Mouse (Mus musculus): ENCODE measurements around the gene Klhdc4.

Klhdc4 gene

GRCm38 (mm10) chr8:121850018-121850417 is 20.6 kb upstream of the Klhdc4 start:
- CTCF ChIA-PET: interaction anchor here (0.5 to 2.9 kb wide), 3 partner anchors 57 to 75 kb away, joined by 3 to 26 read pairs (median 3); partner anchors contain the start of gene Slc7a5

GRCm38 (mm10) chr8:121849303-121849702 is 19.9 kb upstream of the Klhdc4 start:
- CTCF ChIA-PET: interaction anchor here (0.7 to 2.9 kb wide), 2 partner anchors 60 to 127 kb away, joined by 4 to 26 read pairs; no protein-coding TSS in a partner anchor

GRCm38 (mm10) chr8:121848495-121848894 is 19.1 kb upstream of the Klhdc4 start:
- CTCF ChIA-PET: interaction anchor here (0.7 kb wide), 1 partner anchor 127 kb away, joined by 4 read pairs; no protein-coding TSS in a partner anchor

GRCm38 (mm10) chr8:121847987-121848386 is 18.6 kb upstream of the Klhdc4 start:
- CTCF ChIA-PET: no interaction called here

GRCm38 (mm10) chr8:121847261-121847822 is 18.0 kb upstream of the Klhdc4 start:
- CTCF ChIA-PET: interaction anchor here (0.6 kb wide), 1 partner anchor 747 kb away, joined by 3 read pairs; no protein-coding TSS in a partner anchor

DNA sequence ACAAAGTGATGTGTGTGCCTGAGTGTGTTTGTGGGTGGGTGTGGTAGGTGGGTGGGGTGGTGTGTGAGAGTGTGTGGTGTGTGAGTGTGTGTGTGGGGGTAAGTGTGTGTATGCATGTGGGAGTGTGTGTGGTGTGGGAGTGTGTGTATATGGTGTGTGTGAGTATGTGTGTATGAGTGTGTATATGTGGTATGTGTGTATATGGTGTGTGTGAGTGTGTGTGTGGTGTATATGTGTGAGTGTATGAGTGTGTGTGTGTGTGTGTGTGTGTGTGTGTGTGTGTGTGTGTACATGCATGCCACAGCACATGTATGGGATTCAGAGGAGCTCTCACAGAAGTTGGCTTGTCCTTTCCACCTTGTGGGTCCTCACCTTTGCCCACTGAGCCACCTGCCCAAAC is 17.4 kb upstream of the Klhdc4 start:
- CTCF ChIA-PET: interaction anchor here (0.6 kb wide), 2 partner anchors 64 to 747 kb away, joined by 3 to 4 read pairs; no protein-coding TSS in a partner anchor

- CTCF ChIA-PET: no interaction called here
Observed at GRCm38 (mm10) chr8:121844765-121845164, 15.4 kb upstream of the Klhdc4 start.

DNA sequence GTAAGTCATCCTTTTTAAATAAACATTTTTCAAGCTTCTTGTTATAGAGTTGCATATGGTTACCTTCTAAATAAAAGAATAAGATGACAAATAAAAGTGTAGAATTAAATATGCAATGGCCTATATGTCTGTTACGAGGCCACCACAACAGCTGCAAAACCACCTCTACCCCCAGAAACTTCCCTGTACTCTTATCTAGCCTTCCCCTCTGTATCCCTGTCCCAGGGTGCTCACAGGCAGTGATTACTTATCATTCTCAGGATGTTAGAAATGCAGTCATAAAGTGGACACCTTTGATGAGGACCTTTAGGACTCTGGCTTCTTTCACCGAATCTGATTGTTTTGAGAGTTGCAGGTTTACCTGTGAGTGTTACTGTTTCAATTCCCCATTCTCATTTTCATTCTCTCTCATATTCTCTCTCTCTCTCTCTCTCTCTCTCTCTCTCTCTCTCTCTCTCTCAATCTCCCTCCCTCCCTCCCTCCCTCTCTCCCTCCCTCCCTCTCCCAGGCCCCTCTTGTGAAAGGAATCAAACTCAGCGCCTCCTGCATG is 13.9 kb upstream of the Klhdc4 start:
- CTCF ChIA-PET: interaction anchor here (0.6 kb wide), 1 partner anchor 63 kb away, joined by 3 read pairs; no protein-coding TSS in a partner anchor

GRCm38 (mm10) chr8:121842064-121842955 is 12.9 kb upstream of the Klhdc4 start:
- CTCF ChIA-PET: no interaction called here

DNA sequence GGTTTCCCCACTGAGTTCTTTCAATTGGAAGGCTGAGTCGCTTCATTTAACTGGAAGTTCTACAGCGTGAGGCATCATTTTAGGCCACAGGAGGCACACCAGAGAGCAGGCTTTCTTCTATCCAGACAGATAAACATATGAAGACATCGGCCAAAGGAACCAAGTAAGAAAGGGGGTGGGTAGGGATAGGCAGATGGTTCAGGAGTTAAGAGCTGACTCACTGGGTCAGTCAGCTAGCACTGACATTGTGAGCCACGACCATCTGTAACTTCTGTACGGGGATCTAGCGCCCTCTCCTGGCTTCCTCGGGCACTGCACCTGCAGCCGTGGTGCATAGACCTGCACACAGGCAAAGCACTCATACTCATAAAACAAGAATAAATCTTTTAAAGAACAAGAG is 11.9 kb upstream of the Klhdc4 start:
- CTCF ChIA-PET: no interaction called here

- CTCF ChIA-PET: interaction anchor here (0.7 kb wide), 1 partner anchor 136 kb away, joined by 5 read pairs; no protein-coding TSS in a partner anchor
Observed at GRCm38 (mm10) chr8:121832503-121832902, 3.1 kb upstream of the Klhdc4 start.

DNA sequence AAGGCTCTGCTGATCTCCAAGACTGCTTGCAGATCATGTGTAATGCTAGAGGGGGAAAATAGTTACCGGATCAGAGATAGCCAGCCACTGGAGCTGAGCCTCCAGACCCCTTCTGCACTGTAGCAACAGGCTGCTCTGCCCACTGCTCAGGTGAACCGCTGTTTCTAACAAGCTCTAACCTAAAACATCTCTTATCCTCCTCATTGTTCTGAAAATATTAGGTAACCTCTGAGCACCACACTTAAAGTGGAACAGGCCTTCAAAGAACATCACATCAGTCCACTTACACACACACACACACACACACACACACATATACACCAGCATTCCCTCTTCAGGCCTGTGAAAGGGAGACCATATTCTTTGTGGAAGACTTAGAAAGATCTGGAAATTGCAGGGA is 2.7 kb upstream of the Klhdc4 start:
- CTCF ChIA-PET: interaction anchor here (0.7 kb wide), 1 partner anchor 136 kb away, joined by 5 read pairs; no protein-coding TSS in a partner anchor

DNA sequence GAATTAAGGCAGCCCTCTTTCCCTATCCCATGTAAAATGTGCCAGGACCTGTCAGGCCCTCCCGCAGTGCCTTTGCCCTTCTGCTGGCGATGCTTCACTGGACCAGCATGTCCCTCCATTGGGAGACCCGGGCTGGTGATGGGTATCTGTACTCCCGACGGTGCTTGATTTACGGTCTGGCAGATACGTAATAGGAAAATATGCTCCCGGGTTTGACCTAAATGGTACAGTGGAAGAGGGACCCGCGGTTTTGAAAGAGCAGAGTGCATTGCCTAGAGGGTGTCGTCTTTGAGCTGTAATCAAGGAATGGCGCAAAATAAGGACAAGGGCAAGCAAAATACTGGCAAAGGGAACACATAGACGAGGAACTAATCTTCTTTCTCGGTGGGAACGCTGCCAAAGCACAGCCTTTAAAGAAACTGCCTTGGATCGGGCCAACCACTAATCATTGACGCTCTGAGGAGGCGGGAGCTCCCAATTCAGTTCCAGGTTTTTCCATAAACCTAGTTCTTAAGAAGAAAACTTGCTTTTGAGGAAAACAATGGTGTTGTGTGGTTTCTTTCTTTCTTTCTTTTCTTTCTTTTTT is 501 bp upstream of the Klhdc4 start:
- CTCF ChIA-PET: no interaction called here

DNA sequence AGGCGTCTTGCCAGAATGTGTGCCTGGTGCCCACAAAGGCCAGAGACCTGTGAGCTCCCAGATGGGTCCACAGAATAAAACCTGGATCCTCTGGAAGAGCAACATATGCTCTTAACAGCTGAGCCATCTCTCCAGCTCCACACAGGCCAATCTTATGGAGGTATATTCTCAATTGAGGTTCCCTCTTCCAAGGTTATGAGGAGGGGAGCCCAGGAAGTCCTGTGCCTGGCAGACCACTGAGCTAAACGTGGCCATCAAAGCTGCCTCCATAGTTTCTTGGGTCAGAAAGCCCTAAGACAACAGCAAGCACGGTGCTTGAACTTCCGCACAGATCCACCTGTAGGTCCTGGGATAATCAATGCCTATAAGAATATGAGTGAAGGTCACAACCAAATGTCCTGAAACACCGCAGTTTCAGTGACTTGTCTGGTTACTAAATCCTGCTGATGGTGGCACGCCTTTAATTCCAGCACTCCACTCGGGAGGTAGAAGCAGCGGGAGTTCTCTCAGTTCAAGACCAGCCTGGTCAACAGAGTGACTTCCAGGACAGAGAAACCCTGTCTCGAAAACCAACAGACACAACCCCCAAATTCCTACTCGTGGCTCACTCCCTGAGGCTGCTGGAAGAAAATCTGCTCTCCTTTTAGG is 869 bp downstream of the Klhdc4 start:
- CTCF ChIA-PET: no interaction called here

DNA sequence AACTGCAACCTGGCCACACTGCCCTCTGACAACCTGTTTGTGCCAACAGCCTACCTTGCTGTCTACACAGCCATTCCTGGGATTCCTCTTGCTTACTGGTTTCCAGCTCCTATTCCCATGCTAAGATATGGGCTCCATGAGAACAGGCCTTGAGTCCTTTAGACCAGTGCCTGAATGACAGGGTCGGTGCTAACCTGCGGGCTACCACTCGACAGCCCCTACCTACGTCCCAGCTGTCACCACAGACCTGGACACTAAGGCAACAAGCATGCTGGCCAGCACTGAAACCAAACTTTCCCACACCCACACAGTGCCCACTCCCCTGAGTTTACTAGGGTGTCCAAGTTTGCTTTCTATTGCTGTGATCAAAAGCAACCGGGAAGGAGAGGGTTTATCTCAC is 1.6 kb downstream of the Klhdc4 start:
- CTCF ChIA-PET: no interaction called here

DNA sequence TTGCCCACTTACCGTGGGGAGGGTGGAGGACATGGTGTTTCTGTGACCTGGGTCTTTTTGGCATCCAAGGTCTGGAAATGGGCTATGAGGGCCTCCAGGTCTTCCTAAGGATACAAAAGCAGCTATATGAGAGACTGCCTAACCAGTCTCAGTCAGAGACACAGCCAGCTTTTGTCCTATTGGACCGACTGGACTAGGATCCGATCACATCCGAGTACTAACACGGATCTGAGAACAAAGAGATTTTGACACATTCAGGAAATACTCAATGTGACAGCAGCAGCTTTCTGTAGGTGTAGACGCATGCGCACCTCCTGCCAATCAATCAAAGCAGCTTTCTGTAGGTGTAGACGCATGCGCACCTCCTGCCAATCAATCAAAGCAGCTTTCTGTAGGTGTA is 7.6 kb downstream of the Klhdc4 start:
- CTCF ChIA-PET: no interaction called here

GRCm38 (mm10) chr8:121821320-121821719 is 8.0 kb downstream of the Klhdc4 start:
- CTCF ChIA-PET: no interaction called here

DNA sequence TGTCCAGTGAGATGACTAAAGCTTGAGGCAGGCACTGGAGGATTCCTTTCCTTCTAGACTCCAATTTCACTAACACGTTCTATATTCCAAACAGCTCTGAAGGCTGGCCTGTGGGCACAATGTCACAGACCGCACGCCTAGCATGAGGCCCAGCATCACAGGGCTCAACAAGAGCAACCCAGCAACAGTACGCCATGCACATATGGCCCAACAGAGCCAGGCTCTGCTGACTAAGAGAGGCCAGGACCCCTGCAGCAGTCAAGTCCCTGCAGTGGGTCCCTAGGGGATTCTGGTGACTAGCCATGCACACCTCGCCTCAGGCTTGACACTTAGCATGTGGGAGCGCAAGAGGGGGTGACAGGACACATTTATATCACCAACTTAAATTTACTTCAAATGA is 8.5 kb downstream of the Klhdc4 start:
- CTCF ChIA-PET: no interaction called here

DNA sequence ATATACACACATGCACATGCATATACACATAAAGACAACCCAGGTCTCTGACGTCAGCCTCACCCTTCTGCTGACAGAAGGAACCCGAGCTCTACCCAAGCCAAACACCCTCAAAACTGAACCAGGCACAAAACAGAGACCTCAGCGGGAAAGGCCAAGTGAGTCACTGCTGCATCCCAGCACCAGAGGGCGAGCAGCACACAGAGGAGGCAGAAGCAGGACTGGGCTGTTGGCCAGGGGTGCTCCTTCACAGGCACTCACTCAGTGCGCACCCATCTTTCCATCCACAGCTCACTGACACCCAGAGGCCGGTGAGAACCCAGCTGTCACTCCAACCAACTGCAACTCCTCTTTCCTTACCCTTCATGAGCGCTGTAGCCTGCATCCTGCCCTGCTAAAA is 11.1 kb downstream of the Klhdc4 start:
- CTCF ChIA-PET: no interaction called here

DNA sequence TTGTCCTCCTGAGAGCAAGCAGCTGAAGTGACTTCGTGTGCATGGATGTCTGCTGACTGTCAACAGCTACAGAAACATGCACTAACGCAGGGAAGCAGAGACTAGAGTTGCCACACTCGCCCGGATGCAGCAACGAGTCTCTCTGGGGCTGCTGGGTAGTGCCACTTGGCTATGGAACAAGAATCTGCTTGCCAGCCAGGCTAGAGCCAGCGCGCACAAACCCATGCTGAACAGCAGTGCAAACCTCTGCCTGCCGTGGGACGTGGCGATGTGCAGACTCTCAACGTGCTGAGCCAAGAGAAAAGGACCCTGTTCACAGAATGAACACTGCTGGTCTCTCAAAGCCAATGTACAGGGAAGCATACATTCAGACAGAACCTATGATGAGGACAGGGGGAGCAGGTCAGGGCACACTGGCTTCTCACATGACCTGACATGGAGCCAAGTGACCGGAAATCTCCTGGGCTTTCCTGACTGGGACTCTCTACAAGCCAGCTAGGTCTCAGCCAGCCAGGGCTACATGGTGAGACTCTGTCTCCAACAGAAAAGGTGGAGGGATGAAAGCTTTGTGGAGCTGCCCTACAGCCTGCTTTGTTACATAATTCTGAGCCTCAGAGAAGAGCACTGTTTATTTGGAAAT is 17.3 kb downstream of the Klhdc4 start:
- CTCF ChIA-PET: no interaction called here

GRCm38 (mm10) chr8:121811502-121811901 is 17.9 kb downstream of the Klhdc4 start:
- CTCF ChIA-PET: no interaction called here

Measured in spleen, embryonic (tissue).